Mouse (Mus musculus): ENCODE data around the gene Ect2l. TPM values are rescaled to one million over a fixed set of nuclear protein-coding genes. Genes with fewer than 3 reads are reported as not detected.

Gene Ect2l
- total and polyA plus RNA-seq, 3 experiments, result 0.22 TPM; not detected in 2

DNA sequence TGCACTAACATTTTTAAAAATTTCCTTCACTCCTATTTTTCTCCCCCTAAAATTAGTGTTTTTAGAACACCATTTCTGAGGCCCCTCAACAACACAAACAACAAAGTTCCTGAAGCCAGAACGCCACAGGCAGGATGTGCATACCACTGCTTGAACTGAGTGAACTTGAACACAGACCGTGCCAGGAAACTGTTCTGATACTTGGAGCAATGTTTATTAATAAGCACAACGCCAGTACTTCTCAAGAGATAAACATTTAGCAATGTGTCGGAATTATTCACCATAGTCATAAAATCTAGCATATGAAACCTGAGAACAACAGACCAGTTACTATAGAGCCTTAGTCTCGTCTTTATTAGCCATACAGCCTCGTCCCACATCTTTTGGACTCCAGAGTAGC is 571 bp downstream of the Ect2l start:
- no peaks in the 10 kb centered on the region for H3K9me3 ChIP-seq (replicated peaks)
- no peaks in the 10 kb centered on the region for H3K36me3 ChIP-seq (replicated peaks)

DNA sequence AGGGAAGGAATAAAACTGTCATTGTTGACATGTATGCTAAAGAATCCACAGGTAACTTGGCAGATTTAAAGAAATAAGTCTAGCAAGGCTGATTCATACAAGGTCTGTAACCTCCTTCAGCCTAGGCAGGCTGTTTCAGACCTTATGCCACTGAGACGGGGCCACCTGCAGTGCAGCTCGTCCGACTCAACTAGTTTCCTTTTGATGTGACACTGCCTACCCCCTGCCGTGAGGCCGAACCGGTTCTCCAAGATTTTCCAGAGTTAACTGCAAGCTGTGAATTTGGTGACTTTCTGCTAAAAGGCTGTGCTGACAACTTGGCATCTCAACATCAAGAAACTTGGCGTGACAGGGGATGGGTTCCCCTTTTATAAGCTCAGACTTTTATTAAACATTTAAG is 6.6 kb downstream of the Ect2l start:
- Histone ChIP-seq H3K4me3 (ENCODE audit: low read depth, low read length) (no peak overlapping the region), H3K4me1 (ENCODE audit: insufficient read depth, low read depth, low read length) (no peaks in the 10 kb centered on the region), H3K9me3 (replicated peaks) (no peaks in the 10 kb centered on the region), H3K36me3 (replicated peaks) (no peaks in the 10 kb centered on the region), H3K27me3 (ENCODE audit: insufficient read depth, low read length) (peaks cover 18% of the 10 kb centered on the region)
- DNase-seq (ENCODE audit: low spot score), result no peak
- no peak for ATAC-seq (ENCODE audit: extremely low read depth, insufficient number of reproducible peaks, low FRiP score, poor library complexity, severe bottlenecking)
- TF ChIP-seq GATA1 (IDR thresholded peaks at IDR 0.05; ENCODE audit: borderline replicate concordance, low read length) (no peak), CTCF (IDR thresholded peaks at IDR 0.05; ENCODE audit: low read depth, low read length) (no peak), TAL1 (conservative IDR thresholded peaks at IDR 0.05; ENCODE audit: low read depth, low read length) (no peak), POLR2AphosphoS5 (IDR thresholded peaks at IDR 0.05; ENCODE audit: insufficient replicate concordance, low read depth, low read length) (no peak), GATA2 (IDR thresholded peaks at IDR 0.05; ENCODE audit: borderline replicate concordance, low read depth, low read length) (no peak)

More for the DNA sequence above, 571 bp downstream of the Ect2l start:
- Histone ChIP-seq H3K27me3 (ENCODE audit: insufficient read depth, low read length) (peaks cover 4% of the 10 kb centered on the region), H3K4me3 (ENCODE audit: low read depth, low read length) (no peak overlapping the region), H3K4me1 (ENCODE audit: insufficient read depth, low read depth, low read length) (peaks cover 5% of the 10 kb centered on the region)
- ATAC-seq (ENCODE audit: extremely low read depth, insufficient number of reproducible peaks, low FRiP score, poor library complexity, severe bottlenecking) (no peak), DNase-seq (ENCODE audit: low spot score) (no peak)
- TF ChIP-seq TAL1 (conservative IDR thresholded peaks at IDR 0.05; ENCODE audit: low read depth, low read length), result no peak
- no peak for TF ChIP-seq POLR2AphosphoS5 (IDR thresholded peaks at IDR 0.05; ENCODE audit: insufficient replicate concordance, low read depth, low read length)
- no peak for TF ChIP-seq GATA1 (IDR thresholded peaks at IDR 0.05; ENCODE audit: borderline replicate concordance, low read length)
- no peak for TF ChIP-seq CTCF (IDR thresholded peaks at IDR 0.05; ENCODE audit: low read depth, low read length)
- TF ChIP-seq GATA2 (IDR thresholded peaks at IDR 0.05; ENCODE audit: borderline replicate concordance, low read depth, low read length), result no peak

DNA sequence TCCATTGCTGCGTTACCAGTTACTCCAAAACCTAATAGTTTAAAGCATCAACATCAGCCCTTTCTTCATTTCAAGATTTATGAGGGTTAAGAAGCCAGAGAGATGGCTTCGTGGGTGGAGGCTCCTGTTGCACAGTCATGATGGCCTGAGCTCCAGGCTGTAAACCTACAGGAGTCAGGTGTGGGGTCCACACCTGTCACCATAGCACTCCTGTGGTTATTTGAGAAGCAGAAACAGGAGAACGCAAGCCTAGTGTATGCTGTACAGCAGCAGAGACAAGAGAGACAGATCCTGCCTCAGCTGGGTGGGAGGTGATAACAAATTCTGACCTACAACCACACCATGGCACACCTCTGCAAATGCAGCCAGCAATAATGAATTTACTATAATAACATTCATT is 8.3 kb downstream of the Ect2l start:
- DNase-seq (ENCODE audit: low spot score) (no peak), ATAC-seq (ENCODE audit: extremely low read depth, insufficient number of reproducible peaks, low FRiP score, poor library complexity, severe bottlenecking) (no peak)
- no peaks in the 10 kb centered on the region for H3K9me3 ChIP-seq (replicated peaks)
- no peaks in the 10 kb centered on the region for H3K4me1 ChIP-seq (ENCODE audit: insufficient read depth, low read depth, low read length)
- H3K27me3 ChIP-seq (ENCODE audit: insufficient read depth, low read length), result peaks cover 18% of the 10 kb centered on the region
- no peak overlapping the region for H3K4me3 ChIP-seq (ENCODE audit: low read depth, low read length)
- TF ChIP-seq POLR2AphosphoS5 (IDR thresholded peaks at IDR 0.05; ENCODE audit: insufficient replicate concordance, low read depth, low read length), result no peak
- no peak for TF ChIP-seq GATA1 (IDR thresholded peaks at IDR 0.05; ENCODE audit: borderline replicate concordance, low read length)
- no peak for TF ChIP-seq CTCF (IDR thresholded peaks at IDR 0.05; ENCODE audit: low read depth, low read length)
- no peak for TF ChIP-seq TAL1 (conservative IDR thresholded peaks at IDR 0.05; ENCODE audit: low read depth, low read length)
- no peak for TF ChIP-seq GATA2 (IDR thresholded peaks at IDR 0.05; ENCODE audit: borderline replicate concordance, low read depth, low read length)
- H3K36me3 ChIP-seq (replicated peaks), result no peaks in the 10 kb centered on the region

DNA sequence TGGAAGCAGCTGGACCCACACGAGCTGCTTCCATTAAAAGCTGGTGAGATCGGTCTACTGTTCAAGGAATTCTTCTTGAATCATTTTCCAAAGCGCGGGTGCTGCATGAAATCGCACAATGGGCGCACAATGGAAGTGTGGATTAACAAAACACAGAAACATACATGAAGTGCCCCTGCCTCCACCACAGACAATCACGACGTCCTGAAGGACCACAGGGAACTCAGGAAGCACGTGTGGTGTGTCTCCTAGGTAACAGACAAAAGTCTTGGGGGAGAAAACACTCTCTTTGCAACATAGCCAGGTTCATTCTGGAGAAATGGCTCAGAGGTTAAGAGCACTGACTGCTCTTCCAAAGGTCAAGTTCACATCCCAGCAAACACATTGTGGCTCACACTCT is 10.0 kb downstream of the Ect2l start:
- Histone ChIP-seq H3K27me3 (ENCODE audit: insufficient read depth, low read length) (peaks cover 18% of the 10 kb centered on the region), H3K4me3 (ENCODE audit: low read depth, low read length) (no peak overlapping the region), H3K36me3 (replicated peaks) (no peaks in the 10 kb centered on the region), H3K4me1 (ENCODE audit: insufficient read depth, low read depth, low read length) (no peaks in the 10 kb centered on the region; the same call in 1 of the 2 replicates), H3K9me3 (replicated peaks) (no peaks in the 10 kb centered on the region)
- ATAC-seq (ENCODE audit: extremely low read depth, insufficient number of reproducible peaks, low FRiP score, poor library complexity, severe bottlenecking) (no peak), DNase-seq (ENCODE audit: low spot score) (no peak)
- TF ChIP-seq POLR2AphosphoS5 (IDR thresholded peaks at IDR 0.05; ENCODE audit: insufficient replicate concordance, low read depth, low read length) (no peak), TAL1 (conservative IDR thresholded peaks at IDR 0.05; ENCODE audit: low read depth, low read length) (no peak), GATA2 (IDR thresholded peaks at IDR 0.05; ENCODE audit: borderline replicate concordance, low read depth, low read length) (no peak), GATA1 (IDR thresholded peaks at IDR 0.05; ENCODE audit: borderline replicate concordance, low read length) (no peak), CTCF (IDR thresholded peaks at IDR 0.05; ENCODE audit: low read depth, low read length) (no peak)

DNA sequence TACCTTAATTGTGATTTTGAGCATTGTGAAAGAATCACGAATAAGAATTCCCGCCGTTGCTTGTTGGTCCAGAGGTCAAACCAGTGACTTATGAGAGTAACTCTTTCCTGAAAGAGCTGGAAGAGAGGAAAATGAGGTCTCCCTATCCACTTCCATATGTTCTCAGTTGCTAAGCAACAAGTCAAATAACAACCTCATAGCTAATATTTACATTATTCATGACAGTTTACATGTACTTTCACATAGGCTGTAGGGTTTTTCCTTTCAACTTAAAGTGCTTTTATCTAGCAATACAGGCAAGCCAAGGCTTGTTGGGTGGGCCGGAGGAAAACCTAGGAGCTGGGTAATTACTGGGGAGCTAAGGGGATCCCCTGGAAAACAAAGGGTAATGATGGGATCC is 10.8 kb downstream of the Ect2l start:
- Histone ChIP-seq H3K36me3 (replicated peaks) (no peaks in the 10 kb centered on the region), H3K4me3 (ENCODE audit: low read depth, low read length) (no peak overlapping the region), H3K27me3 (ENCODE audit: insufficient read depth, low read length) (peaks cover 18% of the 10 kb centered on the region), H3K4me1 (ENCODE audit: insufficient read depth, low read depth, low read length) (no peaks in the 10 kb centered on the region; the same call in 1 of the 2 replicates), H3K9me3 (replicated peaks) (no peaks in the 10 kb centered on the region)
- DNase-seq (ENCODE audit: low spot score) (no peak), ATAC-seq (ENCODE audit: extremely low read depth, insufficient number of reproducible peaks, low FRiP score, poor library complexity, severe bottlenecking) (no peak)
- no peak for TF ChIP-seq CTCF (IDR thresholded peaks at IDR 0.05; ENCODE audit: low read depth, low read length)
- no peak for TF ChIP-seq TAL1 (conservative IDR thresholded peaks at IDR 0.05; ENCODE audit: low read depth, low read length)
- no peak for TF ChIP-seq POLR2AphosphoS5 (IDR thresholded peaks at IDR 0.05; ENCODE audit: insufficient replicate concordance, low read depth, low read length)
- TF ChIP-seq GATA2 (IDR thresholded peaks at IDR 0.05; ENCODE audit: borderline replicate concordance, low read depth, low read length), result no peak
- TF ChIP-seq GATA1 (IDR thresholded peaks at IDR 0.05; ENCODE audit: borderline replicate concordance, low read length), result no peak

DNA sequence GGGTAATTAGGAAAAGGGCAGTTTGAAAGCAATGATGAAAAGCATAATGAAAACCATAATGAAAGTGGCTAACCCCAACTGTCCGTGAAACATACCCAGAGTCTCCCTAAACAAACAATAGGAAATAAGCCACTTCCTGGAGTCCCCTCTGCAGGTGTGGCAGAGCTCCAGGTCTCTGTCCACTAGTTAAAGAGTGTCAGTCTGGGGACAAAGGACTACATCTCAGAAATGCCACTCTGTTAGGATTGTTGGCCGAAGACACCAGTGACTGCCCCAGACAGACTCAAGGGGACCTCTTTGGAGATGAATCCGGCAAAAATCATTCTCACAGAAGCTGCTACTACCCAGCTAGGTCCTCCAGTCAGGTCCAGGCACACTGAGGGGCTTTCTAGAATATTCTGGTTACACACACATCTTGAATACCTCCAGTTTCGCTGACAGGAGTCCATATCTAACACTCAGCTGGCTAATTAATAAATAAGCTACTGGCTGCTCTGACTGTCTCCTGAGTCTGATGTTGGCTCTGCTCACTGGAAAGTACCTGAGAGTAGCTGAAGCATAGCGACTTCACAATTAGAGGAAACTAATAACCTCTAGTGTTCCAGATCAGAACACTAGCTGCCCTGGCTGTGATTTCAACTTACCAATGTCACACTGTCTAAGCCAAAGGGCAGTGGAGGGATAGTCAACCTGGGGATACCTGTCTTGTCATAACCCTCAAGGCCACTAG is 12.2 kb downstream of the Ect2l start:
- no peaks in the 10 kb centered on the region for H3K36me3 ChIP-seq (replicated peaks)
- no peak overlapping the region for H3K4me3 ChIP-seq (ENCODE audit: low read depth, low read length)
- ATAC-seq (ENCODE audit: extremely low read depth, insufficient number of reproducible peaks, low FRiP score, poor library complexity, severe bottlenecking) (no peak), DNase-seq (ENCODE audit: low spot score) (no peak)
- TF ChIP-seq GATA2 (IDR thresholded peaks at IDR 0.05; ENCODE audit: borderline replicate concordance, low read depth, low read length) (no peak), GATA1 (IDR thresholded peaks at IDR 0.05; ENCODE audit: borderline replicate concordance, low read length) (no peak), CTCF (IDR thresholded peaks at IDR 0.05; ENCODE audit: low read depth, low read length) (no peak), POLR2AphosphoS5 (IDR thresholded peaks at IDR 0.05; ENCODE audit: insufficient replicate concordance, low read depth, low read length) (no peak), TAL1 (conservative IDR thresholded peaks at IDR 0.05; ENCODE audit: low read depth, low read length) (no peak)
- H3K27me3 ChIP-seq (ENCODE audit: insufficient read depth, low read length), result peaks cover 13% of the 10 kb centered on the region; the same call in 1 of the 2 replicates
- peaks cover 2% of the 10 kb centered on the region; the same call in 1 of the 2 replicates for H3K4me1 ChIP-seq (ENCODE audit: insufficient read depth, low read depth, low read length)
- H3K9me3 ChIP-seq (replicated peaks), result no peaks in the 10 kb centered on the region
